Mouse (Mus musculus) splenic B cell, adult 2 months (primary cell): ENCODE results near the gene Csrp2.

Source experiments
- DNase-seq: peaks from one replicate; pipeline ENCODE4 v3.0.0-alpha.2; 2011; ENCODE audit warnings: low read depth, low spot score
- H3K27me3 ChIP-seq: 2 replicates; pipeline ENCODE4 v1.6.1; 2012; ENCODE audit warnings: mild to moderate bottlenecking, low read length, moderate library complexity, mixed read lengths; ENCODE audit not compliant: control insufficient read depth, poor library complexity, insufficient read depth, severe bottlenecking
- H3K36me3 ChIP-seq: 2 replicates; pipeline ENCODE4 v1.6.1; 2012; ENCODE audit warnings: mild to moderate bottlenecking, low read length, moderate library complexity, mixed read lengths; ENCODE audit not compliant: control insufficient read depth, poor library complexity, insufficient read depth, severe bottlenecking

Csrp2 gene

DNA sequence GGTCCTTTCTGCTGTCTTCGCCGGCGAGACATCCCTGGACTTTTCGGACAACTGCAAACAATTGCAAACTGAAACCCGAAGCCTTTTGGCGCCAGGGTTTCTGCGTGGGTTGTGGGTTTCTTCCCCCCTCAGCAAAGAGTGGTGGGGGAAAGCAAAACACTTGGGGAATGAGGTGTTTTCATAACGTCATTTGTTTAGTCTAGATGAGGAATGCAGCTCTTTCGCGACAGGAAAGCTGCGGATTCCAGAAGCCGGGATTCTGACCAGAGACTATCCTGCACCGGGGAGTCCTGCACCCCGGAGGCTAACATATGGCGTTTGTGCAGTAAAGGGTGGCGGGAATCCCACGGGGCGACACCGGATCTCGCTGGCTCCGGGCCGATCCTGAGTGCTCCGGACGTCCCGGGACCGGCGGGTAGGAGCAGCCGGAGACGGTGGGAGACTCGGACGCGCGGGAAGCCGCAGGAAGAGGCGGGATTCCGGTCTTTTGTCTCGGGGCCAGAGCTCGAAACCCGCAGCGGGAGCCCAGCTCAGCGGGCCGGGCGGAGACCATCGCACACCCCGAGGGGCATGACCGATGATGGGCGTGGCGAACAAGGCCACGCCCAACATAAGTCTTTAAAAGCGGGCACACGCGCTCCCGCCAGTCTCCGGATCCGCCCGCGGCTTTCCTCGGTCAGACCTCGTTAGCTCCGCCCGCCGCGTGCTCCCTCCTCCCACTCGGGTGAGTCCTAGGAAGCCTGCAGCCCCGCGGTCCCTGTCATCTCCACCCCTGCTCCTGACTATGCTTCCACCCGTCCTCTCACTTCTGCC lies at the start of gene Csrp2:
Csrp2 (plus strand) TSS at position 259 of the 813 bp plus-strand sequence.
- peak; percentile 88 for DNase-seq
- no peaks in the 10 kb centered on the region for H3K36me3 ChIP-seq
- no peaks in the 10 kb centered on the region for H3K27me3 ChIP-seq

DNA sequence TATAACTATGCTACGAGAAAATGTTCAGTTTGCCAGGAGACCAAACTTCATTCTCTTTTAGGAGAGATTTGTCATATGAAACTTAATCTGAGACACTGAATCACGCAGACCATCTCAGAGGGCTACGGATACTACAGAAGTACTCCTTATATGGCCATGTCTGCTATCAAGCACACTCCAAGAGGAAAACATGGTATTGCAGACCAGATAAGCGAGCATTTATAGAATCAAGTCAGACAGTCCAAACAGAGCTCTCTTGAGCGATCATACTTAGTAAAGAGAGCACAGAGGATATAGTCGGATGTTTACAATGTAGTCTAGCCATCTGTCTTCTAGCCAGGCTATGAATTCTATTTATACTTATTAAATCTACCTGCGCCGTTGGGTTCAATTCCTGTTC lies 44.7 kb upstream of the Csrp2 start:
- no peak for DNase-seq
- Histone ChIP-seq H3K36me3 (no peaks in the 10 kb centered on the region), H3K27me3 (no peaks in the 10 kb centered on the region)

DNA sequence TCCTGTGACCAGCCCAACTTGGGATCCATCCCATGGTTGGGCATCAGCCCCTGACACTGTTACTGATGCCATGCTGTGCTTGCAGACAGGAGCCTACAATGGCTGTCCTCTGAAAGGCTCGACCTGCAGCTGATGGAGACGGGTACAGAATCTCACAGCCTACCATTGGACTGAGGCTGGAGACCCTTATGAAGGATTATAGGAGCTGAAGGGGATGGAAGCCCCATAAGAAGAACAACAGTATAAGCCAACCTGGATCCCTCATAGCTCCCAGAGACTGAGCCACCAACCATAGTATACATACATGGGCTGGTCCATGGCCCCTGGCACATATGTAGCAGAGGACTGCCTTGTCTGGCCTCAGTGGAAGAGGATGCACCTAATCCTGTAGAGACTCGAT lies 42.6 kb upstream of the Csrp2 start:
- no peaks in the 10 kb centered on the region for H3K27me3 ChIP-seq
- H3K36me3 ChIP-seq, result no peaks in the 10 kb centered on the region
- DNase-seq, result no peak

DNA sequence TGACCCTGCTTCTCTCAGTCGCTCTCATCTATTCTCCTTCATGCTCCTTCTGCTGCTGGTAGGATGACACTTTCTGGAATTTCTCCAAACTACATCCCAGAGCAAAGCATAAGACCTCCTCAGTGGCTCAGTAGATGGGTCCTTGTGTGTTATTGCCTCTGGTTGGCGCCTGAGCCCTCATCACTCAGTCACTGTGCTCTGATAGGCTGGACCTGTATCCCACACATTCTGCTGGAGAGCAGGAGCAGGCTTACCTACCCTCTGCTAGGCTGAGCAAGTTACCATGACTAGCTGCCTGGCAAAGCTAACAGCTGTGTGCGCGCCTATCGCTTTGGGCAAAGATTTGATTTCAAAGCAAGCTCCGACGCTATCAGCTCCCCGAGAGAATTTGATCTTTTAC lies 41.7 kb upstream of the Csrp2 start:
- DNase-seq, result no peak
- Histone ChIP-seq H3K36me3 (no peaks in the 10 kb centered on the region), H3K27me3 (no peaks in the 10 kb centered on the region)

DNA sequence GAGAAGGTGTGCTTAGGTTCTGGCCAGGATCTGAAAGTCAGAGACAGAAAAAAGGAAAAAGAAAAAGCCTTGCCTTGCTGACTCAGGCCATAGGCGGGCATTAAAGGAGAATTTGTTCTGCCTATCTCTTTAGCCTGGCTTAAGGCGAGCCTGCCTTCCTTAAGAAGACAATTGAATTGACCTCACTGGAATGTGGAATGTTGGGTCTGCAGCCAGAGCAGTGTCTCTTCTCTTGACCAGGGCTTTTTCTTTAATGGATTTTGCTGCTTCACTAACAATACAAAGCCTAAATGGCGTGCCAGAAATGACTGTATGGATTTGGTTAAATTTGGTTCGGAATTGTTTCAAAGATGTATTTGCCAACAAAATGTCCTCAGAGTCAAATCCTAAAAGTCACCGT lies 40.9 kb upstream of the Csrp2 start:
- no peaks in the 10 kb centered on the region for H3K36me3 ChIP-seq
- H3K27me3 ChIP-seq, result no peaks in the 10 kb centered on the region
- no peak for DNase-seq

DNA sequence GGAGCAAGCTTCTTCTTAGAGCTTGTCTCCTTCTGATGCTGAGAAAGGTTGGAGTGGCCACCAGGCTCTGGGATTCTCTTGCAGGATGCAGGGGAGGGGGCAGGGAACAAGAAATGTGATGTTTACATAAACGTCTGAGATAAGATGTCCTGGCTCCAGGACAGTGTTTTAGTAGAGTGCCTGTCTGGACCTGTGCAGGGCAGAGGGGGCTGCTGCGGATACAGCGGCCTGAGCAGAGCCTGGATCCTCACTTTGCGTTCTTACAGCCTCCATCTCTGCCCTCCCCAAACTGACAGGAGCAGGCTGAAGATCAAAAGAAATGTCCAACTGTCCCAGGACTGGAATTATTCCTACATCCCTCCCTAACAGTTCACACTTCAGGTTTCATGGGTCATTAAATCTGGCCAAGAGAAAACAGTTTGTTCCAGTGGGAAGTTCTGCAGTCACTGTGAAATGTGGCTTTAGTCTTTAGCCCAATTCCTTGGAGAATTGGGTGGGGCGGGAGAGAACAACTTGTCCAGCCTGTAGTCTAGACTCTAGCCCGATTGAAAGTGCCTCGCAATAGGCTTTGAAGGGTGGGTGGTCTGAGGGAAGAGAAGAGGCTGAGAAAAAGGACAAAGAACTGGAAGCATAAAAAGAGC lies 40.0 kb upstream of the Csrp2 start:
- DNase-seq, result no peak
- Histone ChIP-seq H3K27me3 (no peaks in the 10 kb centered on the region), H3K36me3 (no peaks in the 10 kb centered on the region)

DNA sequence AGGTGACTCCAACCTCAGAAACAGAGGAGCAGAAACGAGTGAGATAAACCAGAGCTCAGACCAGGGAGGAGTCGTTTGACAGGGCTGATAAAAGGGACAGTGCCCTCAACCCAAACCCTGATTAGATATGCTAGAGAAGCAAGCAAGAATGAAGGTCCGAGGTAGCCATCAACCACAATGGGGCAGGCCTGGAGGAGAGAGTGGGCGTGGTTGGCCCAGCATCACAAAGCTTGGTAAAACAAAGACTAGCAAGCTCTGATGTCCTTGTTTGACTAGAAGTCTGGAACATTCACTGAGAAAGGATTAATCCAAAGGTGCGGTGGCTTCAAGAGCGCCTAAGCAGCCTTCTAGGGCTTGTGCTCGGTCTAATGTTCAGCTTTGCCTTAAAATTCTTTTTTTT lies 38.2 kb upstream of the Csrp2 start:
- DNase-seq, result no peak
- Histone ChIP-seq H3K27me3 (no peaks in the 10 kb centered on the region), H3K36me3 (no peaks in the 10 kb centered on the region)

DNA sequence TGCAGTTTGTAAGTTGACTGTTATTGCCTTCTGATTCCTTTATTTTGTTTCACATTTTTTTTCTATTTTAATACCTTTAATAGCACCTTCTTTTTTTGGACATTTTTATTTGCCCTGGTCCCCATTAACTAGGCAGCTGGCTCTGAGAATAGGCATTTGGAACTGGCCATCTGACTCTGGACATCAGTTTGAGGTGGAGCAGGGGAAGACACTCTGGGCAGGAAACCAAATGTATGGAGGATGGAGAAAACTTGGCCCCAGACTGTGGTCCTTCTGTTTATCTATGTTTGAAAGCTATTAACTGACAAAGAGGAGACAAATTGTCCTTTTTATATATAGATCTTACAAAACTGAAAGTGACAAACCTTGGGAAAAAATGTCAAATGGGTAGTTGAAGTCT lies 36.9 kb upstream of the Csrp2 start:
- H3K27me3 ChIP-seq, result no peaks in the 10 kb centered on the region
- DNase-seq, result no peak

DNA sequence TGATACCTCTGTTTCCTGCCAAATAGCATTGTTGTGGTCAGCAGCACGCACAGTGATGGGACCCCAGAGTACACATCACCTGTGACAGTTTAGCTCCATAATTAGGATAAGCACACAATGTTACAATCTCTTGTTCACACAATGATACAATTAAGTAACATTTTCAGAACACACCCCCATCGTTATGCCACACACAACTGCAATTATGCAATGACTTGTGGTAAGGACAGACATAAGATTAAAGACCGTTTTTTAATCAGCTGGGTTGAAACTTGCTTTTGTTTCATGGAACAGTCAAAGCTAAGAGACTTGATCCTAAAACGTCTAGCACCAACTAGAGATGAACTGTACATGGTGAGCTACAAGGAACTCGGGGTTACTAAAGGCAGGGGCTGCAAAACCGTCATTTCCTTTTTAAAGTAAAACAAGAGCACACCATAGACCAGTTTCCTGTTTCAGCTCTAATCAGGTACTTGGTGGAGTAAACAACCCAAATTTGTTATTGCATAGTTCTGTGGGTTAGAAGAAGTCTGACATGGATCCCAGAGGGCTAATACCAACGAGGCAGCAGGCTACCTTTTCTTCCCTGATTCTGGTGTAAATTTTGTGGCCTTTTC lies 28.8 kb upstream of the Csrp2 start:
- Histone ChIP-seq H3K36me3 (no peaks in the 10 kb centered on the region), H3K27me3 (no peaks in the 10 kb centered on the region)
- DNase-seq, result peak; percentile 50

More for the DNA sequence above, 36.9 kb upstream of the Csrp2 start:
- H3K36me3 ChIP-seq, result no peaks in the 10 kb centered on the region

DNA sequence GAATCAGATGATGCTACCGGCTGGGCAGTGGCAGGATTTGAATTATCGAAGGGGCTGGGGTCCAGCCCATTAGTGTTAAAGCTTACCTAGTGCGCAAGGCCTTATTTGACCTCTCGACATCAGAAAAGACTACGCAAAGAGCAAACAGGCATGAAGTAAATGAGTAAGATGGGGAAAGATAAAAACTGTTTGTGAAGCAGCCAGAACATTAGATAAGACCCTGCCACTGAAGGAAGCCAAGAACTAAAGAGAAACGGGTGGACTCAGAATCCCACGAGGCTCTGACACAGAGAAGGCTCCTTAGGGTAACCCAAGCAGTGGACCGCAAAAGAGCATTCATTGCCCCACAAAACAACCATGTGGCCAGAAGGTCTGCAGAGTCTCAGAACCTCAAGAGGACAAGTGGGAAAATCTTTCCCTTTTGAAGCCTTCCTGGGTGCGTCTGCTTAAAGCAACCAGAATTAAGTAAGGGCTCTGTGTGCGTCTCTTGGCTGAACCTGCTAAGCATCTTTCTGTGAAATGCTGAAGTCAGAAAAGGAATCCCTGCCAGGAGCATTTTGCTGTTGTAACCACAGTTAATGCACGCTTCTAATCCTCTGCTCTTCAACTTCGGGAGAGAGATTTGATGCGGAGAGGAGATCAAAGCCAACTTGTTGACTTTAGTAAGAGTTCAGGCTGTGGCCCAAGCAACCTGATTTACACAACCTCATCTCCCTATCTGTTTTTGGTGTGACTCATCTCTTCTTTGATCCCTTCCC lies 19.7 kb upstream of the Csrp2 start:
- H3K36me3 ChIP-seq, result no peaks in the 10 kb centered on the region
- no peak for DNase-seq
- no peaks in the 10 kb centered on the region for H3K27me3 ChIP-seq

DNA sequence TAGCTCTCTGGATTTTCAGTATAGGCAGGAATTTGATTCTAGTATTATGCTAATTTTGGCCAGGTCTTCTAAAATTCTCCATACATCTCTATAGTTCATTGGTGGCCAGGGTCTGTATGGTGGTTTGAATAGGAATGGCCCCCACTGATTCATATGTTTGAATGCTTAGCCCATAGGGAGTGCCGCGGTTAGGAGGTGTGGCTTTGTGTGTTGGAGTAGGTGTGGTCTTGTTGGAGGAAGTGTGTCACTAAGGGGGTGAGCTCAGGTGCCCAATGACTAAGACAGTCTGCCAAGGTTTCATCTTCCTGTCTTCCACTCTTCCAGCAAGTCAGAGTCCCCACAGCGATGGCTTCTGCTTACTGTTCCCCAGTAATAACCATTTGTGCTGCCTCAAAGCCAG lies 15.7 kb upstream of the Csrp2 start:
- Histone ChIP-seq H3K36me3 (no peaks in the 10 kb centered on the region), H3K27me3 (no peaks in the 10 kb centered on the region)
- DNase-seq, result no peak

DNA sequence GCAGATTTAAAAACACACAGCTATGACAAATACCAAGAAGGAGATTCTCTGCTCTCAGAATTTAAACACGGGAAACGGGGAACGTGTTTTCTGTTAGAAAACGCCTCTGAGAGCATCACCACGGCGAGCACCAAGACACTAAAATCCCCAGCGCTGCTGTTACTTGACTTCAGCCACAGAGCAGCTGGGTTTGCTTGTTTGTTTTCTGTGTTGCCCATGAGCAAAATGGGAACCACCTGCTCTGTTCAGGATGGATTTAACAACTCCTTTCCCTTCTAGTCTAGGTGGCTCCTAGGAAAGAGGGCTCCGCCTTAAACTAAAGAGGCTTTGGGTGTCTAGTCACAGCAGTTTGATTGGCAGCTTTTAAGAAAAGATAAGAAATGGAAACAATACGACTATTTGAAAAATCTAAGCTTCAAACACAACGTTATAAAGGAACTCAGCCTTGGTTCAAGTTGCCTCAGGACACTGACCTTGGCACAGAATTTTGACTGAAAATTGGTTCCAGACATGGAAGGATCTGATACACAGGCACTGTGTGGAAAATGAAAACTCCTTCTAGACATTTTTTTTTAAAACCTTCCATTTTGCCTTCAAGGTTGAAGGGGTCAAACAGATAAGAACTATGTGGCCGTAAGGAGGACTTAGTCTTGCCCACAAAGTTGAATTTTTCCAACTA lies 2.8 kb upstream of the Csrp2 start:
- no peaks in the 10 kb centered on the region for H3K27me3 ChIP-seq
- DNase-seq, result no peak
- no peaks in the 10 kb centered on the region for H3K36me3 ChIP-seq

DNA sequence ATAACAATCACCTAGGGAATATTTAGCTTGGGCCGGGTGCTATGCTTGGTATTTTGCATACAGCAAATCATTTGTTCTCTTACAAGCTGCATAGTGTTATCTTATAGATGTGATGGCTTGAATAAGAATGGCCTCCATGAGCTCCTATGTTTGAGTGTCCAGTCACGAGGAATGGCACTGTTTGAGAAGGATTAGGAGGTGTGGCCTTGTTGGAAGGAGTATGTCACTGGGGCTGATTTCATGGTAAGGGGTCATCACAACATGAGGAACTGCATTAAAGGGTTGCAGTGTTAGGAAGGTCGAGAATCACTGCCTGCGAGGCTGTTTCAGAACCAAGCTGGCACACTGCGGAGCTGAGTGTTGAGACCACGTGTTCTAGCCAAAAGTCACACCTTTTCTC lies 2.1 kb upstream of the Csrp2 start:
- DNase-seq, result no peak
- Histone ChIP-seq H3K36me3 (no peaks in the 10 kb centered on the region), H3K27me3 (no peaks in the 10 kb centered on the region)
